Mouse (Mus musculus): ENCODE measurements at regions not wholly inside any gene's neighbourhood (a gene's known extent, or its start where the extent isn't known, plus 50 kb on each side); places are given as distances from the start of the nearest gene placed in this dataset.

GRCm38 (mm10) chr15:61446053-61446840 is 523.4 kb upstream of the A1bg start:
- DNase-seq (ENCODE audit: low spot score) = no peak
- Histone ChIP-seq H3K36me3 (no peaks in the 10 kb centered on the region), H3K9me3 (replicated peaks) (no peaks in the 10 kb centered on the region), H3K27me3 (ENCODE audit: low read depth, poor library complexity, severe bottlenecking) (no peaks in the 10 kb centered on the region), H3K4me3 (no peak overlapping the region), H3K4me1 (peaks cover 4% of the 10 kb centered on the region; the same call in 1 of the 2 replicates), H3K27ac (replicated peaks) (no peak overlapping the region)
- 91% methylated on average over 4 of the region's 4 CpGs for WGBS

DNA sequence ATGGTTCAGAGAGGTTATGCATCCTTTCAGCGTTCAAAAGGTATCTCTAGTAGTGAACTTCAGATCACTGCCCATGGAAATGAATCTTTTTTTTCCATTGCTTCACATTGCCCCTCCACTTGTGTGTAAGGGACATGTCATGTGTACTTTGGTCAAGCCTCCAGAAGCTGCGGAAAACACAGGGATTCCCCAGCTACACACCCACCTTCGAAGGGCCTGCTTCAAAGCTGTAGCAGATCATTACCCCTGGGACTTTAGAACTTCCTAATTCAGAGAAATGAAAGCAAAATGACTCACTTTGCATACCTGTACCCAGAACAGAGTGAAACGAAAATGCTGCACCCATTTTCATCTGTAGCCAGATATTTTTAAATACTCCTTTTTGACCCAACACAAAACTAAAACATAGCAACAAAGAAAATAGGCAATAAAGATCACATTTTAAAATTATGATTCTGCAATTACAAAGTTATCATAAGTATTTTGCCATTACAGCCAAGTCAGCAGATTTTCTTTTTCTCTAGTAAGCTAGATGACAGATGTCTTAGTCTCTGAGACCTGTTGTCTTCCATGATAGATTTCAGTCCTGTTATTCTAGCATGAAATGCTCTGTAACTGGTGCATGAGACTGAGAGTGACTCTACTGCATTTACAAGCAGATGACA is 519.1 kb upstream of the A1bg start:
- no peaks in the 10 kb centered on the region for H3K9me3 ChIP-seq (replicated peaks)

GRCm38 (mm10) chr15:61441012-61441411 is 518.2 kb upstream of the A1bg start:
- no peaks in the 10 kb centered on the region for H3K27me3 ChIP-seq (ENCODE audit: low read depth, poor library complexity, severe bottlenecking)
- WGBS = 90% methylated on average over 2 of the region's 2 CpGs
- no peak overlapping the region for H3K27ac ChIP-seq (replicated peaks)
- H3K9me3 ChIP-seq (replicated peaks) = no peaks in the 10 kb centered on the region
- no peaks in the 10 kb centered on the region for H3K36me3 ChIP-seq
- no peaks in the 10 kb centered on the region for H3K4me1 ChIP-seq
- no peak overlapping the region for H3K4me3 ChIP-seq
- DNase-seq (ENCODE audit: low spot score) = no peak

More for the DNA sequence above, 519.1 kb upstream of the A1bg start:
- no peaks in the 10 kb centered on the region for H3K4me1 ChIP-seq
- no peak for DNase-seq (ENCODE audit: low spot score)
- no peak overlapping the region for H3K27ac ChIP-seq (replicated peaks)
- no peaks in the 10 kb centered on the region for H3K36me3 ChIP-seq
- 83% methylated on average over 4 of the region's 4 CpGs for WGBS
- no peaks in the 10 kb centered on the region for H3K27me3 ChIP-seq (ENCODE audit: low read depth, poor library complexity, severe bottlenecking)
- H3K4me3 ChIP-seq = no peak overlapping the region

GRCm38 (mm10) chr15:61440284-61440683 is 517.5 kb upstream of the A1bg start:
- Histone ChIP-seq H3K27me3 (ENCODE audit: low read depth, poor library complexity, severe bottlenecking) (no peaks in the 10 kb centered on the region), H3K4me3 (no peak overlapping the region), H3K9me3 (replicated peaks) (no peaks in the 10 kb centered on the region), H3K36me3 (no peaks in the 10 kb centered on the region), H3K27ac (replicated peaks) (no peak overlapping the region), H3K4me1 (no peaks in the 10 kb centered on the region)
- no peak for DNase-seq (ENCODE audit: low spot score)
- WGBS = 85% methylated on average over 2 of the region's 2 CpGs

DNA sequence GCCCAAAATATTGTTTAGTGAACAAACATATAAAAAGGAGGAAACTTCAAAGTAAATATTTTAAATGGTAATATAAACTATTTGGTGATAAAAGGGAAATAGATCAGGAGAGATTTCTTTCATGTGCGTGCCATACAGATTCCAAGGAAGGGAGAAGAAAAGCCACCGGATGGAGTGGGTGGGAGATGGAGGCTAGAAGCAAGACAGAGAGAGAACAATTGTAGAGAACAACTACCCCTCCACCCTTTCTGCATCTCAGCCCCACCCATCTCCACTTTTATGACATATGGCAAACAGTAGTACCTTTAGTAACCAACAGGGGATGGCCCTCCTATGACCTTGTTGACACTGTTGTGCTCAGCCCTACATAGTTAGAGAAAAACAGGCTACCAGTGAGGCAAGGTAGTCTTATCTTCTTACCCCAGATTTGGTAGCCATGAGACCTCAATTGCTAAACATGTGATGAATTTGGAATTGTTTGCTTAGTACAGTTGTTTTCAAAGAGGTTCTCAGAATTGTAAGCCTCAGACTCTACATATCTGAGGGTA is 516.9 kb upstream of the A1bg start:
- 88% methylated on average over 2 of the region's 2 CpGs for WGBS
- Histone ChIP-seq H3K27me3 (ENCODE audit: low read depth, poor library complexity, severe bottlenecking) (no peaks in the 10 kb centered on the region), H3K4me3 (no peak overlapping the region), H3K27ac (replicated peaks) (no peak overlapping the region), H3K9me3 (replicated peaks) (no peaks in the 10 kb centered on the region), H3K4me1 (no peaks in the 10 kb centered on the region), H3K36me3 (no peaks in the 10 kb centered on the region)
- DNase-seq (ENCODE audit: low spot score) = no peak

DNA sequence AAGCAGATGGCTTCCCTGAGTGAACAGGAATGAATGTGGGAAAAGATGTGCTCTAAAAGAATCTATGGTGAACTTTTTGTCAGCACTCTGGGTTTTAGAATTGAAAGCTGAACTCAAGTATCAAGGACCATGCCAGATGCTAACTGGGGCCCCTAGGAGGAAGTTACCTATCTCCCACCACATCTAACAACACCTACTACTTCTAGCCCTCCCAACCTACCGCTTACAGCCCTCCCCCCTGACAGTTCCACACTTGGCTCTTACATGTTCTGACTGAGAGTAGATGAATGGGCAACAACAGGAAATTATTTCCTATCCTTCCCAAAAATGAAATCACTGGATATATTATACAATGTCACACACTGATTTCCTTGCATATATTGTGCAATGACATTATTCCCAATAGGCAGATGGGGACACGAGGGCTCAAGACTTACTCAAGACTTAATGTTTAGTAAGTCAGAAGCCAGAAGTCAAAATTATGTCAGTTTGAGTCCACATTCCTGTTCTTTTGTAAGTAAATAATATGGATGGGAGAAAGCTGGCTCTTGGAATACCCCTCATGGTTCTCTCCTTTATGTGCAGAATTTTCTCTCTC is 506.1 kb upstream of the A1bg start:
- Histone ChIP-seq H3K36me3 (no peaks in the 10 kb centered on the region), H3K9me3 (replicated peaks) (no peaks in the 10 kb centered on the region), H3K27ac (replicated peaks) (no peak overlapping the region), H3K27me3 (ENCODE audit: low read depth, poor library complexity, severe bottlenecking) (no peaks in the 10 kb centered on the region), H3K4me3 (no peak overlapping the region), H3K4me1 (no peaks in the 10 kb centered on the region)
- DNase-seq (ENCODE audit: low spot score) = no peak
- 93% methylated on average over 2 of the region's 2 CpGs for WGBS

GRCm38 (mm10) chr15:61422989-61423388 is 500.2 kb upstream of the A1bg start:
- no peak overlapping the region for H3K27ac ChIP-seq (replicated peaks)
- WGBS = 84% methylated on average over 5 of the region's 5 CpGs

GRCm38 (mm10) chr15:61417506-61417905 is 494.7 kb upstream of the A1bg start:
- Histone ChIP-seq H3K36me3 (no peaks in the 10 kb centered on the region), H3K27ac (replicated peaks) (no peak overlapping the region), H3K9me3 (replicated peaks) (no peaks in the 10 kb centered on the region), H3K27me3 (ENCODE audit: low read depth, poor library complexity, severe bottlenecking) (no peaks in the 10 kb centered on the region), H3K4me1 (no peaks in the 10 kb centered on the region), H3K4me3 (no peak overlapping the region)
- no peak for DNase-seq (ENCODE audit: low spot score)
- 82% methylated on average over 2 of the region's 2 CpGs for WGBS

More at GRCm38 (mm10) chr15:61422989-61423388, 500.2 kb upstream of the A1bg start:
- Histone ChIP-seq H3K27me3 (ENCODE audit: low read depth, poor library complexity, severe bottlenecking) (no peaks in the 10 kb centered on the region), H3K4me1 (no peaks in the 10 kb centered on the region), H3K4me3 (no peak overlapping the region), H3K36me3 (no peaks in the 10 kb centered on the region), H3K9me3 (replicated peaks) (no peaks in the 10 kb centered on the region)
- DNase-seq (ENCODE audit: low spot score) = no peak

DNA sequence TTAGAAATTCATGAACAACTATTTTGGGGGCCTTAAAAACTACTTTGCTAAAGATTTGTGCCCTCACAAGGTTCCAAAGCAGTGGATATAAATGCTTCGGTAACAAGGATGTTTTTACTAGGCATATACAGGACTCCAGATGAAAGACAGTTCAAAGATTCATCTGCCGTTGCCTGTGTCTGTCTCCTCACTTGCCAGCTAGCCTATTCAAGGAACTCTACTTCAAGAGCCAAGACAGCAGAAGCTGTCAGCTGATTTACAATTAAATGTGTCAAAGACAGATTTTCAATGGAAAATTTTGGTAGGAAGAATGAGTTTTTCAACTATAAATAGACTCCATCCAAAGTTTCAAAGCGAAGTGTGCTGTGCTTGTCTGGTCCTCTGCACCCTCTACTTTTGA is 494.0 kb upstream of the A1bg start:
- H3K4me3 ChIP-seq = no peak overlapping the region
- H3K4me1 ChIP-seq = no peaks in the 10 kb centered on the region
- H3K36me3 ChIP-seq = no peaks in the 10 kb centered on the region
- H3K27ac ChIP-seq (replicated peaks) = no peak overlapping the region
- DNase-seq (ENCODE audit: low spot score) = no peak
- WGBS = 84% methylated on average over 3 of the region's 3 CpGs
- no peaks in the 10 kb centered on the region for H3K9me3 ChIP-seq (replicated peaks)
- H3K27me3 ChIP-seq (ENCODE audit: low read depth, poor library complexity, severe bottlenecking) = no peaks in the 10 kb centered on the region

- H3K27ac ChIP-seq (replicated peaks) = no peak overlapping the region
- no peaks in the 10 kb centered on the region for H3K4me1 ChIP-seq
- no peak for DNase-seq (ENCODE audit: low spot score)
- no peaks in the 10 kb centered on the region for H3K9me3 ChIP-seq (replicated peaks)
- no peaks in the 10 kb centered on the region for H3K27me3 ChIP-seq (ENCODE audit: low read depth, poor library complexity, severe bottlenecking)
- WGBS = 53% methylated on average over 1 of the region's 1 CpGs
- H3K4me3 ChIP-seq = no peak overlapping the region
- H3K36me3 ChIP-seq = no peaks in the 10 kb centered on the region
Observed at GRCm38 (mm10) chr15:61415626-61416025, 492.8 kb upstream of the A1bg start.

GRCm38 (mm10) chr15:61411821-61412220 is 489.0 kb upstream of the A1bg start:
- WGBS = 82% methylated on average over 2 of the region's 2 CpGs
- no peaks in the 10 kb centered on the region for H3K9me3 ChIP-seq (replicated peaks)
- no peak for DNase-seq (ENCODE audit: low spot score)
- H3K4me3 ChIP-seq = no peak overlapping the region
- H3K27ac ChIP-seq (replicated peaks) = no peak overlapping the region
- no peaks in the 10 kb centered on the region for H3K36me3 ChIP-seq
- no peaks in the 10 kb centered on the region for H3K4me1 ChIP-seq
- H3K27me3 ChIP-seq (ENCODE audit: low read depth, poor library complexity, severe bottlenecking) = no peaks in the 10 kb centered on the region

GRCm38 (mm10) chr15:61410789-61411188 is 488.0 kb upstream of the A1bg start:
- Histone ChIP-seq H3K36me3 (no peaks in the 10 kb centered on the region), H3K27ac (replicated peaks) (no peak overlapping the region), H3K4me1 (no peaks in the 10 kb centered on the region), H3K9me3 (replicated peaks) (no peaks in the 10 kb centered on the region), H3K4me3 (no peak overlapping the region), H3K27me3 (ENCODE audit: low read depth, poor library complexity, severe bottlenecking) (no peaks in the 10 kb centered on the region)
- no peak for DNase-seq (ENCODE audit: low spot score)
- 87% methylated on average over 2 of the region's 2 CpGs for WGBS

GRCm38 (mm10) chr15:61408621-61409020 is 485.8 kb upstream of the A1bg start:
- Histone ChIP-seq H3K27ac (replicated peaks) (no peak overlapping the region), H3K4me3 (no peak overlapping the region), H3K27me3 (ENCODE audit: low read depth, poor library complexity, severe bottlenecking) (no peaks in the 10 kb centered on the region), H3K4me1 (no peaks in the 10 kb centered on the region), H3K36me3 (no peaks in the 10 kb centered on the region), H3K9me3 (replicated peaks) (no peaks in the 10 kb centered on the region)
- DNase-seq (ENCODE audit: low spot score) = no peak
- WGBS = 91% methylated on average over 1 of the region's 1 CpGs
